Mouse (Mus musculus) liver, embryonic 11.5 days (tissue): ENCODE results near the gene Ndufs2. TPM values are rescaled to one million over a fixed set of nuclear protein-coding genes. Genes with fewer than 3 reads are reported as not detected.
A peak's percentile ranks its signal among the peaks of the same experiment; 100 is the strongest.

Source experiments
- ATAC-seq: fragments of 200-750 bp; cut with Nextera tagmentation; replicated peaks from 2 replicates; pipeline ENCODE4 v1.8.0; 2017; ENCODE audit warnings: moderate number of reproducible peaks, mild to moderate bottlenecking, moderate TSS enrichment, moderate library complexity; ENCODE audit not compliant: low FRiP score
- DNase-seq: peaks from one replicate; pipeline ENCODE4 v3.0.0-alpha.2; 2017; ENCODE audit warnings: low spot score
- H3K27ac ChIP-seq: fragments of 300-500 bp; sonication (generic); 2 replicates; pipeline ENCODE4 v1.5.1; 2014; ENCODE audit warnings: mild to moderate bottlenecking, low read depth, low read length, control low read depth
- H3K27me3 ChIP-seq: fragments of 300-500 bp; sonication (generic); replicated peaks from 2 replicates; pipeline ENCODE4 v1.6.1; 2014; ENCODE audit warnings: low read length, mixed read lengths; ENCODE audit not compliant: control insufficient read depth, insufficient read depth
- H3K36me3 ChIP-seq: fragments of 300-500 bp; sonication (generic); 2 replicates; pipeline ENCODE4 v1.6.1; 2014; ENCODE audit warnings: mild to moderate bottlenecking, low read length, moderate library complexity, mixed read lengths; ENCODE audit not compliant: control insufficient read depth, insufficient read depth
- H3K4me1 ChIP-seq: fragments of 300-500 bp; sonication (generic); replicated peaks from 2 replicates; pipeline ENCODE4 v1.6.1; 2014; ENCODE audit warnings: low read length, mixed read lengths; ENCODE audit not compliant: control insufficient read depth, insufficient read depth
- H3K4me2 ChIP-seq: fragments of 300-500 bp; sonication (generic); 2 replicates; pipeline ENCODE4 v1.6.1; 2014; ENCODE audit warnings: mild to moderate bottlenecking, control low read depth, moderate library complexity
- H3K4me3 ChIP-seq: fragments of 300-500 bp; sonication (generic); 2 replicates; pipeline ENCODE4 v1.5.1; 2014; ENCODE audit warnings: low read depth, low read length, control low read depth
- H3K9ac ChIP-seq: fragments of 300-500 bp; sonication (generic); 2 replicates; pipeline ENCODE4 v1.6.1; 2014; ENCODE audit warnings: low read depth, low read length, control low read depth
- H3K9me3 ChIP-seq: fragments of 300-500 bp; sonication (generic); 2 replicates; pipeline ENCODE4 v1.6.1; 2016; ENCODE audit warnings: low read length, inconsistent platforms, mixed read lengths; ENCODE audit not compliant: control insufficient read depth
- WGBS: fragments of 180-500 bp; shearing (Covaris S2); extraction: QIAGEN DNeasy Blood & Tissue Kit; methylation state at CpG from one replicate; pipeline ENCODE4 v1.1.7; 2014; 5-methylcytosine and 5-hydroxymethylcytosine counted together
- polyA plus RNA-seq: library from polyadenylated mRNA; unstranded; fragments of >200 nt; fragmentation: Nextera tagmentation; extraction: Ambion mirVana; gene quantifications from 2 replicates; pipeline ENCODE4 v1.2.1, GENCODE M21; 2014

Ndufs2 gene
- polyA plus RNA-seq, 1 experiment from 2014 or later: 262 TPM

DNA sequence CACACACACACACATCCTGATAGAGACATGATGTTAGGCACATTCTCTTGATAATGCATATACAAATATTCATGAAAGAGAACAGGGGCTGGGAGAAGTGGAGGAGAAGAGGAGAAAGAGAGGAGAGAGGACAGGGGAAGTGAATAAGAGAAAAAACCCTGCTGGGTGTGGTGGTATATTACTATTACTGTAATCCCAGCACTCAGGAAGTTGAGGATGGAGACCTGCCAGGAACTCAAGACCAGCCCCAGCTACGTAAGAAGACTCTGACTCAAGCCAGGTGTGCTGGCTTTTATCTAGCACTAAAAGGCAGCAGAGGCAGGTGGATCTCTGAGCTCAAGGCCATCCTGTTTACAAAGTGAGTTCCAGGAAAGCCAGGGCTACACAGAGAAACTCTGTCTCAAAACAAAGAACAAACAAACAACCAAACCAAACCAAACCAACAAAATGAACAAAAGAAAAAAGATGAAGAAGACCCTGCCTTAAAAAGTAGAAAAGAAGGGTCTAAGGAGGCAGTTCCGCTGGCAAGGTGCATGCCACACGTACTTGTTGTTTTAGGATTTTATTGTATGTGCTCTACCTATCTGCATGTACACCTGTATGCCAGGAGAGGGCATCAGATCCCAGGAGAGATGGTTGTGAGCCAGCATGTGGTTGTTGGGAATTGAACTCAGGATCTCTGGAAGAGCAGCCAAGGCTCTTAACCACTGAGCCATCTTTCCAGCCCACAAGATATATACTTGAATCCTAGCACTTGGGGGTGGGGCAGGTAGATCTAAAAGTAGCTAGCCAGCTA, 12.7 kb upstream of the Ndufs2 start:
- peaks cover 4% of the 10 kb centered on the region for H3K4me1 ChIP-seq
- peaks cover 7% of the 10 kb centered on the region; the same call in 1 of the 2 replicates for H3K27me3 ChIP-seq
- no peak overlapping the region for H3K4me3 ChIP-seq
- DNase-seq: no peak
- H3K27ac ChIP-seq: no peak overlapping the region; the same call in 1 of the 2 replicates
- WGBS: 75% methylated on average over 3 of the region's 3 CpGs
- H3K36me3 ChIP-seq: no peaks in the 10 kb centered on the region
- H3K9me3 ChIP-seq: no peaks in the 10 kb centered on the region
- no peak overlapping the region for H3K9ac ChIP-seq
- no peak overlapping the region for H3K4me2 ChIP-seq
- no peak for ATAC-seq

- no peak overlapping the region; the same call in 1 of the 2 replicates for H3K4me2 ChIP-seq
- peaks cover 7% of the 10 kb centered on the region; the same call in 1 of the 2 replicates for H3K27me3 ChIP-seq
- H3K9ac ChIP-seq: no peak overlapping the region
- ATAC-seq (no peak), DNase-seq (no peak)
- 0% methylated on average over 2 of the region's 2 CpGs for WGBS
- H3K36me3 ChIP-seq: no peaks in the 10 kb centered on the region
- H3K27ac ChIP-seq: no peak overlapping the region
- no peaks in the 10 kb centered on the region for H3K9me3 ChIP-seq
- H3K4me1 ChIP-seq: peaks cover 4% of the 10 kb centered on the region
- no peak overlapping the region for H3K4me3 ChIP-seq
Observed at GRCm38 (mm10) chr1:171263185-171263611, 12.0 kb upstream of the Ndufs2 start.

- Histone ChIP-seq H3K9me3 (no peaks in the 10 kb centered on the region), H3K4me3 (no peak overlapping the region), H3K4me2 (peak overlapping the region; percentile 42), H3K27me3 (peaks cover 7% of the 10 kb centered on the region; the same call in 1 of the 2 replicates), H3K27ac (peak overlapping the region; percentile 69; the same call in 1 of the 2 replicates), H3K36me3 (no peaks in the 10 kb centered on the region), H3K9ac (no peak overlapping the region), H3K4me1 (peaks cover 4% of the 10 kb centered on the region)
- WGBS: 3% methylated on average over 8 of the region's 8 CpGs
- DNase-seq (no peak), ATAC-seq (no peak)
Observed at GRCm38 (mm10) chr1:171262594-171263130, 11.5 kb upstream of the Ndufs2 start.

DNA sequence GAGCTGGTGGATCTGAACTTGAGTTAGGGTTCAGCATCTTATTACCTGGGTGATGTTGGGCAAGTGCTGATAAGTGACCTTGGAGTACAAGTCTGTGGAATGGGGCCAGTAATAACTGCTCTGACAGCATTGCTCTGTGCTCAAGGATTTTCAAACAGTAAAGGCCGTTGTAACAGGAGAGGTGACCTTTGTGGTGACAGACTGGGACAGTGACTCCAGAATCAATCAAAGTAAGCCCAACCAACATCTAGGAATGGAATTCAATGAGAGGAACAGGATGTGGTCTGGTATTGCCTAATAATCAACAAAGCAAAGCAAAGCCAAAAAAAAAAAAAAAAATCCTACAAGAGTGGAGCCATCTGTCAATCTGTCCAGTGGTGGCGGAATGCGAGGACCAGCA, 9.1 kb upstream of the Ndufs2 start:
- Histone ChIP-seq H3K27me3 (peaks cover 7% of the 10 kb centered on the region; the same call in 1 of the 2 replicates), H3K9ac (no peak overlapping the region), H3K4me3 (no peak overlapping the region), H3K36me3 (no peaks in the 10 kb centered on the region), H3K4me1 (peaks cover 4% of the 10 kb centered on the region), H3K4me2 (no peak overlapping the region), H3K9me3 (no peaks in the 10 kb centered on the region), H3K27ac (no peak overlapping the region)
- no peak for DNase-seq
- 43% methylated on average over 3 of the region's 3 CpGs for WGBS
- no peak for ATAC-seq

GRCm38 (mm10) chr1:171258921-171259320, 7.7 kb upstream of the Ndufs2 start:
- 51% methylated on average over 17 of the region's 17 CpGs for WGBS
- Histone ChIP-seq H3K27me3 (peaks cover 7% of the 10 kb centered on the region; the same call in 1 of the 2 replicates), H3K36me3 (no peaks in the 10 kb centered on the region), H3K4me3 (no peak overlapping the region), H3K9ac (no peak overlapping the region), H3K9me3 (no peaks in the 10 kb centered on the region), H3K27ac (no peak overlapping the region), H3K4me2 (peak overlapping the region; percentile 42), H3K4me1 (peaks cover 4% of the 10 kb centered on the region)
- DNase-seq (no peak), ATAC-seq (no peak)

DNA sequence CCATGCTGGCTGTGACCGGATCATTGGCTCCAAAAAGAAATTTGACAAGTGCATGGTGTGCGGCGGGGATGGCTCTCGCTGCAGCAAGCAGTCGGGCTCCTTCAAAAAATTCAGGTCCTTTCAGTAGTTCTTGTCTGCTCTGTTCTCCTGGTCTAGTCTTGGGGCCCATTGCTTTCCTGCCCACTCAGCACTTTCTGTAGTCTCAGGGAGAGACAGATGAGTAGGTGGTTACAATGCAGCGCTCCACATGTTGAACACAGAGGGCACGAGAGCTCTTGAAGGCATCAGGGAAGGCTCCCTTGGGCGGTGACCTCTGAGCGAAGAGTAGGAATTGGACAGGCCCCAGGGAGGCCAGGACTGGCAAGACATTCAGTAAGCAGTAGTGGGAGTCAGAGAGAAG, 6.6 kb upstream of the Ndufs2 start:
- H3K9me3 ChIP-seq: no peaks in the 10 kb centered on the region
- H3K4me3 ChIP-seq: no peak overlapping the region
- H3K4me2 ChIP-seq: no peak overlapping the region
- peaks cover 3% of the 10 kb centered on the region for H3K4me1 ChIP-seq
- ATAC-seq: no peak
- no peak for DNase-seq
- no peaks in the 10 kb centered on the region for H3K36me3 ChIP-seq
- H3K27me3 ChIP-seq: peaks cover 9% of the 10 kb centered on the region; the same call in 1 of the 2 replicates
- H3K27ac ChIP-seq: no peak overlapping the region
- no peak overlapping the region for H3K9ac ChIP-seq
- 80% methylated on average over 9 of the region's 9 CpGs for WGBS

GRCm38 (mm10) chr1:171256937-171257548, 5.9 kb upstream of the Ndufs2 start:
- ATAC-seq (no peak), DNase-seq (no peak)
- no peak overlapping the region for H3K4me3 ChIP-seq
- peaks cover 11% of the 10 kb centered on the region; the same call in 1 of the 2 replicates for H3K27me3 ChIP-seq
- no peaks in the 10 kb centered on the region for H3K36me3 ChIP-seq
- H3K4me2 ChIP-seq: no peak overlapping the region
- H3K9me3 ChIP-seq: no peaks in the 10 kb centered on the region
- H3K4me1 ChIP-seq: no peaks in the 10 kb centered on the region; the same call in 1 of the 2 replicates
- no peak overlapping the region for H3K9ac ChIP-seq
- H3K27ac ChIP-seq: no peak overlapping the region
- 64% methylated on average over 15 of the region's 15 CpGs for WGBS

GRCm38 (mm10) chr1:171256095-171256818, 5.1 kb upstream of the Ndufs2 start:
- DNase-seq (no peak), ATAC-seq (no peak)
- Histone ChIP-seq H3K4me3 (no peak overlapping the region), H3K9me3 (no peaks in the 10 kb centered on the region), H3K27me3 (peaks cover 12% of the 10 kb centered on the region), H3K27ac (no peak overlapping the region), H3K9ac (no peak overlapping the region), H3K4me1 (peaks cover 5% of the 10 kb centered on the region; the same call in 1 of the 2 replicates), H3K4me2 (no peak overlapping the region), H3K36me3 (no peaks in the 10 kb centered on the region)
- 86% methylated on average over 24 of the region's 24 CpGs for WGBS
